Mouse (Mus musculus) cerebellum, adult 11-12 months (tissue): Measurements from ENCODE around the gene Ttc16.

Experiments used
- DNase-seq: peaks from one replicate; pipeline ENCODE4 v3.0.0; 2022

Gene Ttc16

DNA sequence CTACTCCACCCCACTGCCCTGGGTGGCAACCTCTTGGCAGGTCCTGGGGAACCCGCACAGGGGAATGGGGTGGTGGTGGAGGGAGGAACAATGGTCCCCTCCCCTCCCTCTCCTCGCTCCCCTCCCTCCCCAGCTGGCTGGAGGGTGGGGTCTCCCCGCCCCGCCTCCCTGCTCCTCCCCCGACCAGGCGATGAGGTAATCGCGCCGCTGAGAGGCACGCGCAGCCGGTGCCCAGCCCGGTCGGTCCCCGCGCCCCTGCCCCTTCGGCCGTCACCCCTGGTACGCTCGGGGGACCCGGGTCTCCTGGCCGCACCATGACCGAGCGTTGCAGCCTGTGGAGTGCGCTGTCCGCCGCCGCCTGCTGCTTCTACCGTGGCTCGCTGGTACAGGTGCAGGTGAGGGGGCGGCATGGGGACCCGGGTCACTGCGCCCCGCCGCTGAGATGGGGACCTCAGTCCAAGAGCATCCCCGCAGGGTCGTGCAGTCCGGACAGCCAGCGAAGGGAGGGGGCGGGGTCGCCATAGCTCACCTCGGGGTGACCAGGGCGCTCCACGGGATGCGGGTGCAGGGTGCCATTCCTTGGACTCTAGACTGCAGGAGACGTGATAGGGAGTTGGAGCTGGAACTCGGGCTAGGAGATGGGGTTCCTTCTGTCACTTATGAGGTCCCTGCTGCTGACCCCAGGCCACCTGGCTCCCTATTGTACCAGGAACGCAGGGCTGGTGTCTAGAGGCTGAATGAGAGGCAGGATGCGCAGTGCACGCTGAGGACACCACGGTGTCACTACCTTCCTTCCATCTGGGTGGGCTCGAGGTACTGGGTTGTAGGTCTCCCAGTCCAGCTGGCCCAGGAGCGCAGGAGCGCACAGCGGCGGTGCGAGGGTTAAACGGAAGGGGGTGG lies 33.9 kb downstream of the Ttc16 start:
- DNase-seq: peak; percentile 77

DNA sequence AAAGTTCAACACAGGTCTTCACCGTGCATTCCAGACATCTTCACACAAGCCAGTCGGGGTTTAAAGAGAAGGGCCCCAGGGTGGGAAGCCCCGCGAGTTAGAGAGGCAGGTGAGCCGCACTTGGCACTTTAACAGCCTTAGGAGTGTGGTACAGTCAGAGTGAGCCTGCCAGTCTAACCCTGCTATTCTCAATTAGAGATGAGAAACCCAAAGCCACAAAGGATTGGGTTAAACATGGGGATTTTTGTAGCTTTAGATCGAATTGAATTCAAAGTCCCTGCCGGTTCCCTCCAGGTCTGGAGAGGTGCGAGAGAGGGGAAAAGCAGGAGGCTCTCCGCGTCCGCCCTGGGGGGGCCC lies 34.5 kb downstream of the Ttc16 start, which contains the start of gene 6330409D20Rik:
6330409D20Rik (minus strand) TSS at position 101 of the 357 bp plus-strand sequence.
- no peak for DNase-seq

DNA sequence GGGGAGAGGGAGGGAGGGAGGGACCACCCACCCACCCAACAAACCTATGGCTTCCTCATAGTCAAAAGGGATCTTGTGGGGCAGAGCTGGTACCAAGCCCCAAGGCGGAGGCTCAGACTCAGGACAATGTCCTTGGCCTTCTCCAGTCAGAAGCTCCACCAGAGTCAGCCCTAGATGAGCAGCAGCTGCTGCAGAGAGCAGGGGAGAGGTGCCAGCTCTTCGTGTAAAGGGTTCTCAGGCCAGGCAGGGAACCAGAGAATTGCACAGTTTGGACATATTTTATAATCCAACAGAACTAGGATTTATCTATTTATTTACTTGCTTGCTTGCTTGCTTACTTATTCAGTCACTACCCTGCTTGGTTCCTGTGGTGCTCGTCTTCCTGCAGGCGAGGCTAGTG lies 36.1 kb downstream of the Ttc16 start:
- DNase-seq: no peak

DNA sequence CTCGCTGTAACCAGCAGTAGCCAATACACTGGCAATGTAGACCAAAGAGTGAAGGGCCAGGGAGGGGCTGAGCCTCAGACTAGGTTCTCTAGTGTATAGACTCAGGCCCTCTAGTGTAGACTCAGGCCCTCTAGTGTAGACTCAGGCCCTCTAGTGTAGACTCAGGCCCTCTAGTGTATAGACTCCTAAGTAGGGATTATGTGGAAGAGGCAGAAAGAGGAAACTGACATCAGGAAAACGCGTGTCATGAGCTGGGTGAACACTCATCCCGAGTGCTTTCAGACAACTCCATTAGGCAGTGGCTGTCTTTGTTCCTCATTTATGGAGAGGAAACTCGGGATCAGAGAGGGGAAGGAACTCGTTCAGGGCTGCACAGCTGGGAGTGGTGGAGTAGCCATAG lies 38.4 kb downstream of the Ttc16 start:
- DNase-seq: no peak

DNA sequence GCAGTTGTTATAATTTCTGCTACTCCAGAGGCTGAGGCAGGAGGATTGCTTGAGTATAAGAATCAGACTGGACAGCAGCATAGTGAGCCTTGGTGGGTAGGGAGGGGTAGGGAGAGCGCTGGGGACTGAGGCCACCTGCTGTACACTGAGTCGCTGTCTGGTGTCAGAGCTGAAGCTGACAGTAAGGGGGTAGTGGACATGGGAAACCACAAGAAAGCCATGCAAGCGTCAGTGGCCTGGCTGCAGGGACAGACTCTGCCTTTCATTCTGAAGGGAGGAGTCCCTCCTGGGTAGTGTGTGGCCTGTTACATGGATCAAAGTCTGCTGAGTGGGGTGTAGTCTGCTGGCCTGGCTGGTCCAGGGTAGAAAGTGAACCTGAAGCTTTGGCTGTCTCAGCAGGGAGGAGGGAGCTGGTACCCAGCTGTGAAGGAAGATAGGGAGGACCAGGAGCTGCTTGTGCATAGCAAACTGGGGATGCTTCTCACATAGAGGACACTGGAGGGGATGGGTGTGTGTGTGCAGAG lies 39.1 kb downstream of the Ttc16 start:
- DNase-seq: no peak

DNA sequence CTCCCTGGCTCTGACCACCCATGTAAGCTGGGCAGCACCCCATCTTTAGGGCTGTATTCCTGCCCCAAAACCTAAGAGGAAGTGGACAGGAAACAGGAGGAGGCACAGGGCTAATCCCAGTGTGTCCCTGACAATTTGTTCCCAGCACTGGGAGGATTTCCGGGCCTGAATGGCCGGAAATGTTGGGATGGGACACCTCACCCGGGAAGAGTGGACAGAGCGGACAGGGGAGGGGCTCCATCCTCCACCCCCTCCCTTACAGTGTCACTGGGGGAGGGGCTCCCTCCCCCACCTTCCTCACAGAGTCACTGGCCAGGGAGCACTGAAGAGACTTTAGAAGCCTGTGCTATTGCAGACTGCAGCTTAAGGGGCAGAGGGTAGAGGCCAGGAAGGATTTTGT lies 40.5 kb downstream of the Ttc16 start:
- DNase-seq: no peak

DNA sequence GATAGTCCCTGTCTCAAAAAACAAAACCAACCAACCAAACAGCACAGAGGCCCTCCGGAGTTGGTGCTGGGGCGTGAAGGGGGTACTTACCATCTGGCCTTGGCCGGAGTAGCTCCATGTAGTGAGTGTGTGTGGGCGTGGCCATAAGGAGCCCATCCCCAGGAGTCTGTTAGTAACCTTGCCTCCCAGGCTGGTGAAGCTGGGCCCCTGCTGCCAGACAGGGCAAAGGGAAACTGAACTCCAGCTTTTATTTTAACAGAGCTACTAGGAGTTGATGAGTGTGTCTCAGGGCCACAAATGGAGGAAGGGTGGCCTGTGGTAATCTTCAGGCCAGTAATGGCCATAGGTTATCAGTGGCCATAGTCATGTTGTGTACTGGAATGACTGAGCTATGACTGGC lies 41.0 kb downstream of the Ttc16 start:
- no peak for DNase-seq

DNA sequence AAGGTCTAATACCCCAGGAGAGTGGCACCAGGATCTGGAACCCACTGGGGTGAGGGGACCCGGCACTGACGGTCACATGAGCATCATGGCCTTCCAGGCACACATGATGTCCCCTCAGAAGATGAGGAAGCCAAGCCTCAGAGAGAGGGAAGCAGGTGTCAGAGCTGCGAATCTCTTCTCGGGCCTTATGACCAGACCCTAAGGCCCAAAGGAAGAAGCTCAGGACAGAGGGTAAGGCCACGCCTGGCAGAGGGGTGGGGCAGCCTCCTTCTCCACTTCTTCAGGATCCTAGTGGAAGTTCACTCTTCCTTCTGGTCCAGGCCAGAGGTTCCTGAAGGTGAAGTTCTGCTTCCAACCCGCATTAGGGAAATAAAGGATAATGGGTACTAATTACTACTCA lies 42.7 kb downstream of the Ttc16 start:
- no peak for DNase-seq

DNA sequence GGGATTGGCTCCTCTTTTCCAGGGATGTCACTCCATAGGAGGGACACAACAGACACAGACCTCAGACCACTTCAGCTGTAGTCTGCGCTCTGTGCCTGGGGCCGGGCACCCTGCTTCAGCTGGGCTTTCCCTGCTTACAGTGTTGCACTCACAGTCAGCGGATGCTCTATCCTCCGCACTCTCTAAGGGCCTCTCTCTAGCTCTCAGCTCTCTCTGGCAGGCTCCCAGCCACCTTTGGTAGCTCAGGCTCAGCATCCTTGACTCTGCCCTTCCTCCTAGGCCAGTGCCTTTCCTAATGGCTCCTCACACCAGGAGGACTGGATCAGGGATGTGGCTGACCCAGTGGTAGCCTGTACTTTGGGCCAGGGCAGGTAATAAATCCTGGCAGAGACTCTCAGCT lies 43.5 kb downstream of the Ttc16 start:
- no peak for DNase-seq

DNA sequence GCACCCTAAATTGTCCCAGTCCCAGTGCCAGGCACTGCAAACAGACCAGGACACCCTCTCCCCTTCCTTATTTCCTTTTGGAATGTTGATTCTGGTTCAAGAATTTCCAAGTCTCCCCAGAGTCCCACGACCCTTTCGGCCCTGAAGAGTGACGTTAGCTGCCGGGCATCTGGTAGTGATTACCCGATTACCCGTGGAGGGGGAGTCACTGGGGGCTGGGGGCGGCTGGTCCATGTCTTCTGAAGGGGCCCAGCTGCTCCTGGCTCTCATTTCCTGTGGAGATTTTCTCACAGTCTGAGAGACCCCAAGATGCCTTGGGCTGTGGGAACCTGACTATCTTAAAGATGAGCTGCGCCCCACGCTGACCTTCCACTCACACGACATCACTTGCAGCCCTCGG lies 44.6 kb downstream of the Ttc16 start:
- no peak for DNase-seq

DNA sequence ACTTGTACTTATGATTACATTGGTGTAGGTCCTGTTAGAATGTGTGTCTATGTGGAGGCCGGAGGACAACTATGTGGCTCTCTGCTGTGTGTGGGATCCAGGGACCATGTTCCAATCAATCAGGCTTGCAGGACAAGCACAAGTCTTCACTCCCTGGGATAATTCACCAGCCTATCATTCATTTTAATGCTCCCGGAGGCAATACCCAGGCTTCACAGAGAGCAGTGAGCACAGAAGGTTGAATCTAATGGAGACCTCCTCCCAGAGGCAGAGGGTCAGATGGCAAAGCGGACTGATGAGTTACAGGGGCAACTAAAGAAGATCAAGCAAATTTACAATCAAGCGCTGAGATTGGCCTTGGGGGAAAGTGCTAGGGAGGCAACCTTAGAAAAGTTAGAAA lies 45.9 kb downstream of the Ttc16 start:
- DNase-seq: no peak

DNA sequence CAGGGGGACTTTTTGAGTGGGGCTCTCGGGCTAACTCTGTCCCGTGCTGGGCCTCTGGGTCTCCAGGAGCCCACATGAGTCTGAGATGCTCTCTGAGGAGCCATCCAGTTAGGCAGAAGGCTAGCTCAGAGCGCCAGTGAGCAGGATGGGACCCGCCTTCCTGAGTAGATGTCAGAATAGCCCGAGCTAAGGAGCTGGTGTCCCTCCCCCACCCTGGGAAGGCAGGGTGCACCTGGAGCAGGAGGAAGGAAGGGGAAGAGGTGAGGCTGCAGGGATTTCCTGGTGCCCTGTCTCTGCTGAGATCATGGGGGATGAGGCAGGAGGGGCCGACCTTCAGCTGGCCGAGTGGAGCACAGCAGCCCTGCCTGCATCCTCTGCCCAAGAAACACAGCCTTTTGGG lies 47.0 kb downstream of the Ttc16 start:
- DNase-seq: no peak

DNA sequence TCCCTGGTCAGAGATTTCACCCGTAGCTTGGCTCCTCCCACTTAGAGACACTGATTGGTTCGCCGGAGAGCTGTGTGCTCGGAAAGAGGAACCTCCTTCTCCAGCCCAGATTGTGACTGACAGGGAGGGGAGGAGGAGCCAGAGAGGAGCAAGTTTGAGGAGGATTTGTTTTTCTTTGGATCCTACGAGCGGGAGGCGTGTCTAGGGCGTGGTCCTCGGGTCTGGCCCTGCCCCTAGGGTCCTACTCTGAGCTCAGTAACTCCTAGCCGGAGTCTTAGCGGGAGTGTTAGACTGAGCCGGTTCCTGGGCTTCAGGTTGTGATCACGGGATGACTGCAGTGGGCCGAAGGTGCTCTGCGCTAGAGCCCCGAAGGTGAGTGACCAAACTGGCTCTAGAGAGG lies 48.0 kb downstream of the Ttc16 start:
- peak; percentile 92 for DNase-seq

DNA sequence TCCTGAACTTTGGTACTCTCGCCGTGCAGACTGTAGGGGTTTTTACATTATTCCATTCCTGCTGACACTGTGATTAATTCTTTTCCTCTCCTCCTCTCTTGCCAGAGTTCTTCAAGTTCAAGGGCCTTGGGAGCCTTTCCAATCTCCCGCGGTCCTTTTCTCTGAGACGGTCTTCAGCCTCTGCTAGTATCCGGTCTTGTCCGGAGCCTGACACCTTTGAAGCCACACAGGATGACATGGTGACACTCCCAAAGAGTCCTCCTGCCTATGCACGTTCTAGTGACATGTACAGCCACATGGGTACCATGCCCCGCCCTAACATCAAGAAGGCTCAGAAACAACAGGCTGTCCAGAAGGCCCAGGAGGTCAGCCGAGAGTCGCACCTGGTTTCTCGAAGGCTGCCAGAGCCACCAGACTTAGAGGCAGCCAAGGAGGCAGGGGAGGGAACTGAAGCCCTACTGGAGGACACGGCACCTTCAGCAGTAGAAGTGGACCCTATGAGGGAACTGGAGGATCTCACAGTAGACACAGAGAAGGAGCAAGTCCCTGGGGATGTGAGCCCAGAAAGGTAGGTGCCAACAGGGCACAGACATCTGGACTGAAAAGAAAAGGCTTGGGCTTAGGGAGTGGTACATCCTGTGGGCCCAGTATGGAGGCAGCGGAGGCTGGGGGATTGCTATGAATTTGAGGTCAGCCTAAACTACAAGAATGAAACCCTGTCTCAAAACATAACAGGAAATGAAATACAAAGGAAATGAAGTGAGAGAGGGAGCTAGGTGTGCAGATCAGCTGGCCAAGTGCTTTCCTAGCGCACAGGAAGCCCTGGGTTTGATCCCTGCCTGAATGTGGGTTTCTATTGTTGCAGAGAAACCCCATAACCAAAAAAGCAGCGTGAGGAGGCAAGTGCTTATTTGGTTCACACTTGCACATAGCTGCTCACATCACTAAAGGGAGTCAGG lies 50.3 kb downstream of the Ttc16 start:
- DNase-seq: no peak

DNA sequence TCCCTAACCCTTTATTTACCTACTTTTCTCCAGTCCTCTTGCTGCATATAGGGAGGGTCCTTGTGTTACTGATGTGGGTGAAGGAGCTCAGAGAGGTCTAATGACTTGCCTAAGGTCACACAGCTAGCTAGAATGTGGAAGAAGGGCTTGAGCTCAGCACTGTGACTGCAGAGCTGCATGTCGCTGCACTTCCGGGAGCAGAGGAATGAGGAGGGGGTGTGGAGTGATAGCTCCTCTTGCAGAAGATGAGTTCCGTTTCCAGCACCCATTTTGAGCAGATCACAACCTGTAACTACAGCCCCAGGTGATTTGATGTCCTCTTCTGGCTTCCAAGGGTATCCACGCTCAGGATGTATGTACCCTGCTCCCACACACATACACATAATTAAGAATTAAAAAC lies 51.3 kb downstream of the Ttc16 start:
- no peak for DNase-seq

DNA sequence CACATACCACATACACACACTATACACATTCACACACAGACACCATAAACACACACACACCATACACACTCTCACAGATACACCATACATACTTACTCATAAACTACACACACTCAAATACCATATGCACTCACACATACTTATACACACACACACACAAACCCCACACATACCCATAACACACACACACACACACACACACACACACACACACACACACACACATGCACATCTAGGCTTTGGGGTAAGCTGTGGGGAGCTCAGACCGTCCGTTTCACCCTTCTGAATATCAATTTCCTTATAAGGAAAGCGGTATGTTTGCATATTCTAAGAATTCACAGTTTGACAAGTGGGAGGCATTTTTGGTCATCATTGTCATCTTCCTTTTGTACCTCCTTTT lies 52.9 kb downstream of the Ttc16 start:
- DNase-seq: no peak

DNA sequence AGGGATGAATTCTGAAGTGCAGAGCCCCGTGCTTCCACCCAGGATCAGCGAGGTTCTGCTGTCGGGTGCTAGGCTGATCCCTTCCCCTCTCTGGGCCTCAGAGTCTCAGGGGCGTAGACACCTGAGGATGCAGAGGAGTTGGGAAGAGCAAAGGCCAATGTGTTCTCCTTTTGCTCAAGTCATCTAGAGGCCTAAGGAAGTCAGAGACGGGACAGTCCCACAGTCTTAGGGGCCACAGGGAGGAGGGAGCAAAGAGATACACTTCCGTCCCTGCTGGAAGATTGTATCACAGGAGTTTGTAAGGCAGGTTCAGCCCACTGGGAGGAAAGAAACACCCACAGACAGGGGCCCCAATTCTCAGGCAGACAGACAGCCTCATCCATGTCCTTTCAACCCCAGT lies 53.4 kb downstream of the Ttc16 start:
- DNase-seq: no peak

DNA sequence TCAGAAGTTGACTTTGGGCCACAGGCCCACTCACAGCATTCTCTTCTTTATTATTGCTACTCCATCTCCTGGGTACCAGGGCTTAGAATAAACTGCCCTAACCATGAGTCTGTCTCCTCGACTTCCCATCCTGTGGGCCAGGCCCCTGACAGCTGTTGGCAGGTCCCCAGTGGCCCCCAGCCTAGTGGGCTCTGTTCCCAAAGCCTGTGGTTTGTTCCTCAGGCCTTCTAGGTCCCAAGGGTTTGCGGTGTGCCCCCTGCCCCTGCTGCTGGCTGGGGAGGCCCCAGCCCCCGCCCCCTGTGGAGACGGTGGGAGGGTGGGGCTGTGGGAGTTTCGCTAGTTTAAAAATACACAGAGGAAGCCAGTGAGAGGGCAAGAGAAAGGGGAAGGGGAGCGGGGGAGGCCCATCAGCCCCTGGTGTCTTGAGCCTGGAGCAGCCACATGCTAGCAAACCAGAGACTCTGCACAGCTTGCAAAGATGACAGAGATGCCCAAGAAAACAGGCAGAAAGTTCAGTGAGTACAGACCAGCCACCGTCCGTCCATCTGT lies 54.7 kb downstream of the Ttc16 start, which contains the start of gene Sh2d3c:
Sh2d3c (plus strand) TSS at position 375 of the 549 bp plus-strand sequence.
- DNase-seq: no peak

DNA sequence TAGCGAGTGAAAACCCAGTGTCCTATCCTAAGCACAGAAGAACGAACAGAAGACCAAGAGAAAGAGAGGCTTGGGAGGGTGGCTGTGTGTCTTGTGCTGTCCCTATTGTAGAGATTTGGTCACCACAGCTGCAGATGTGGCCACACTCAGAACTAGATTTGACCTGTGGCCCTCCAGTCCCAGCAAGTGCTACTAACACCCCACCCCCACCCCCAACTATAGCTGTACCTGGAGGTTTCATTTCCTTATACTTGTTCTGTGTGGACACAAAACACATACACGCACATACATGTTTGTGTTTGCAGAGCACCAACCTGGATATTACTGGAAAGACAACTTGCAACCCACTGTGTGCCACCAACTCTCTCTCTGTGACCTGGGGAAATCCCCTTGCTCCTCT lies 55.4 kb downstream of the Ttc16 start:
- no peak for DNase-seq

DNA sequence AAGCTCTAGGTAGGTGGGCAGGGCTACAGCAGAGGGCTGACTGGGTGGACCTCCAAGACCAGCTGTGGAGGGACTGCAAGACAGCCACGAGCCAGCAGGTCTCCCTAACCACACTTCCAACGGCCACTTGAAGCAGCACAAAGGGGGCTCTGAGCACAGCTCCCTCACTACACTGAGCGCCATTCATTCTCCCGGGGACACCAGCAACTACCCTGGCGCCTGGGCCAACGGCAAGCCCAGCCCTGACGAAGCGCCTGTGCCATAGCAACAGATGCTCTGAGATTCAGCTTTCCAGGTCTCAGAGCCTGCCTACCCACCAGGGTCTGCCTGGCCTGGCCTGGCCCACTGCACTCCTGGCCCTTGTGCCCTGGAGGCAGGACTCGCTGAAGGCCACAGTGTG lies 56.7 kb downstream of the Ttc16 start:
- DNase-seq: no peak

DNA sequence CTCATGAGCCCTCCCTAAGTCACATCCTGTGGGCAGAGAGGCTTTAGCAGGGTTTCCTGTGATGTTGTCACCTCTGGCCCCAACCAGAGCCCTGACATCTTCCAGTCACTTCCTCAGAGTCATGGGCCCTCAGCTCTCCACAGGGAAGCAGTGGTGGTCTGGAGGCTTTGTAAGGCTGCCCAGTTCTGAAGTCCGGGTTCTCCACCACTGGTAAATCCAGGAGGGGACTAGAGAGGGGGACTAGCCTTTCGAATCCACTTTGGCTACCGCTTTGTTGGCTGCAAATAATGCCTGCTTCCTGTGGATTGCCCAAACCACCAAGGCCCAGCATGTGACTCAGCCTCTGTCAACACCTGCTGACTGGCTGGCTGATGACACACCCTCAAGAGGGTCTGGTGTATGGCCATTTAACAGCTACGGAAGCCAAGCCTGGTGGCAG lies 60.4 kb downstream of the Ttc16 start:
- peak; percentile 60 for DNase-seq

DNA sequence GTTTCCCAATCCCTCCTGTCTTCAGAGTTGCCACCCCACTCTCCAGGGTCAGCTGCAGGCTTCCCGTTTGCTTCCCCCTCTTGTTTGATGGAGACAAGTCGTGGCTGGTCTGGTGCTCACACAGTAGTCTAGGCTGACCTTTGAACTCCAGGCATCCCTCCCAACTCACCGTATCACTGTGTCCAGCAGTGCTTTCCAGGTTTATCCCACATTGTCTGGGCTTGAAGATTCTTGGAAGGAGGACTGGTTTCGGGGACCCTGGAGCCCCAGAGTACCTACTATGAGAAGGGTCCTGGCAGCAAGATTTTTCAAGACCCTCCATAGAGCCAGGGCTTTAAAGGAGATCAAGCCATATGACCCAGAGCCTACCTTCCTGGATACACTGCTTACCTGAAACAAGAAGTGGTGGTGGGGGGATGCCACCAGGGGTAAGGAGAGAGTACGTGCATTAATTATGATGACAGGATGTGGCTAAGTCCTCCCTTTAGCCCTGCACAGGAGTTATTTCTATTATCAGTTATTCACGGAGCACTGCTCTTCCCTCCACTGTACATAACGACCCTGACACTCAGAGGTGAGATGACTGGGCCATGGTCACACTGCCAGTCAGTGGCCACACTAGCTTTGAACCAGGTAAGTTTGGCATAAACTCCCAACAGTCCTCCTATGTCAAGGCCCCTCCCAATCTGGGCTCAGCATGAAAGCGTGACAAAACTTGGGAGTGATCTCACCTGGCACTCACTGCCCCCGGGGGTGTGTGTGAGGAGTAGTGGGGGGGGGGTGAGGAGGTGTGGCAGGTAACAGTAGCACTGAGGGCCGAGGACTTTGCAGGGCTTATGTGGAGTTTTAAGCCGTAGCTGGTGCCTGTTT lies 61.1 kb downstream of the Ttc16 start:
- DNase-seq: peak; percentile 69
